Mouse (Mus musculus): ENCODE data around the gene Col4a2. TPM values are rescaled to one million over a fixed set of nuclear protein-coding genes. Genes with fewer than 3 reads are reported as not detected.

The Col4a2 gene
- polyA plus RNA-seq, 1 experiment from 2014 or later = 36.2 TPM

DNA sequence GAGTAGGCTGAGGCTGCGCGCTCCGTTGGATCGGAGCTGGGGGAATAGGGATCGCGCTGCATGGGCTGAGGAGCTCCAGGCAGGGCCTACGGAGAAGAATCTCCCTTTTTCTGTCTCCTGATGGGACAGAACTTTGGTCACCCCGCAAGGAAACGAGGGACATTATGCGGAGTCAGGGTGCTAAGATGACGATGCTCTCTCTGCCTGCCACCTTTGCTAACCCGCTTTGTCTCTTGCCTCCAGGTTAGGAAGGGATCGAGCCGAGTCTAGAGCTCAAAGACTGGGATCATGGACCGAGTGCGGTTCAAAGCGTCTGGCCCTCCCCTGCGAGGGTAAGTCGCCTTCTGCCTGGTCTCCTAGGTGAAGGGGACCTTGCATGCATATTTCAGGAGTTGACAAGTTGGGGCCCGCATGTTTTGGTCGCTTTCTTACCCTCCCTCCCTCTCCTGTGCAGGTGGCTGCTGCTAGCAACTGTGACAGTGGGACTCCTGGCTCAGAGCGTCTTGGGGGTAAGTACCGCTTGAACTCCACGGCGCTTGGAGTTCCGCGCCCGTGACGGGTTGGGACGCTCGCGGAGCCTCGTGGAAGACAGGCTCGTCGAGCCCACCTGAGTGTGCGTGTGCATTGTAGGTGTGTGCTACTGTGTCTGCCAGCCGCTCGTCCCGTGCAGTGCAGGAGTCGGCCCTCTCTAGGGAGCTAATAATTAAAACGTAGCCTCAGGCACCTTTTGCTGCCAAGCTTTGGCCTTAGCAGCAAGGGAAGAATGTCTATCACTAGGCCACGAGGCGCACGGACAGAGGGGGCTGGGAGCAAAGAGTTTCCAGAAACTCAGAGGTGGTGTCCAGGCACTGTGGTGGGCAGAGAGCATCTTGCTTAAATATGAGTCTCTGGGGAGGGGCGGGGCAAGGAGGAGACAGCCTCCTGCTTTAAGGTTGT lies 839 bp downstream of the Col4a2 start:
- H3K9ac ChIP-seq (ENCODE audit: low read length) = peak overlapping the region; percentile 68
- H3K4me3 ChIP-seq (ENCODE audit: low read depth, low read length) = peak overlapping the region; percentile 70
- H3K4me2 ChIP-seq (ENCODE audit: low read depth) = peak overlapping the region; percentile 89
- ATAC-seq (ENCODE audit: insufficient read depth, low FRiP score, low TSS enrichment) (no peak), DNase-seq (ENCODE audit: low spot score) (peak; percentile 60)
- peaks cover 16% of the 10 kb centered on the region for H3K4me1 ChIP-seq (ENCODE audit: control insufficient read depth, insufficient read depth, low read length)
- no peaks in the 10 kb centered on the region for H3K36me3 ChIP-seq (ENCODE audit: control insufficient read depth, insufficient read depth, low read length)
- no peak overlapping the region for H3K27ac ChIP-seq (ENCODE audit: low read depth, low read length)
- H3K9me3 ChIP-seq (ENCODE audit: control insufficient read depth, low read length) = no peaks in the 10 kb centered on the region
- 2% methylated on average over 45 of the region's 45 CpGs for WGBS
- H3K27me3 ChIP-seq (ENCODE audit: control insufficient read depth, insufficient read depth, low read length) = peaks cover 30% of the 10 kb centered on the region

DNA sequence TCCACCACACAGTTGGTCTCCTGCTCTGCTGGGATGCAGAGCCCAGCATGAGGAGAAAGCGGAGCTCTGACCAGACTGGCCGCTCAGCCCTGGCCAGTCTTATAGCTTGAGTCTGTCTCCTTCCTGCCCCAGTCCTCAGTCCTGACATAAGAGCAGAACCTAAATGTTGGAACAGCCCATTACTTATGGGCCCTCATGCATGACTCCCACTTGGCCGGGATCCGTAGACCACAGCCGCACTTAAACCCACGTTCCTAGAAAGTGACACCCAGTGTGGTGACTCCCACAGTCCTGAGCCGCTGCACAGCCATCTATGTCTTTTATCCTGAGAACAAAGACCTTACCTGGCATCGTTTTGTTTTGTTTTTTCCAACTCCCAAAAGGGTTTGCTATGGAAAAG lies 2.0 kb downstream of the Col4a2 start:
- Histone ChIP-seq H3K27me3 (ENCODE audit: control insufficient read depth, insufficient read depth, low read length) (peaks cover 30% of the 10 kb centered on the region), H3K9ac (ENCODE audit: low read length) (no peak overlapping the region; the same call in 1 of the 2 replicates), H3K36me3 (ENCODE audit: control insufficient read depth, insufficient read depth, low read length) (no peaks in the 10 kb centered on the region), H3K4me3 (ENCODE audit: low read depth, low read length) (no peak overlapping the region; the same call in 1 of the 2 replicates), H3K4me2 (ENCODE audit: low read depth) (peak overlapping the region; percentile 89), H3K27ac (ENCODE audit: low read depth, low read length) (no peak overlapping the region), H3K4me1 (ENCODE audit: control insufficient read depth, insufficient read depth, low read length) (peaks cover 12% of the 10 kb centered on the region), H3K9me3 (ENCODE audit: control insufficient read depth, low read length) (no peaks in the 10 kb centered on the region)
- ATAC-seq (ENCODE audit: insufficient read depth, low FRiP score, low TSS enrichment) (no peak), DNase-seq (ENCODE audit: low spot score) (no peak)
- WGBS = 82% methylated on average over 8 of the region's 8 CpGs

DNA sequence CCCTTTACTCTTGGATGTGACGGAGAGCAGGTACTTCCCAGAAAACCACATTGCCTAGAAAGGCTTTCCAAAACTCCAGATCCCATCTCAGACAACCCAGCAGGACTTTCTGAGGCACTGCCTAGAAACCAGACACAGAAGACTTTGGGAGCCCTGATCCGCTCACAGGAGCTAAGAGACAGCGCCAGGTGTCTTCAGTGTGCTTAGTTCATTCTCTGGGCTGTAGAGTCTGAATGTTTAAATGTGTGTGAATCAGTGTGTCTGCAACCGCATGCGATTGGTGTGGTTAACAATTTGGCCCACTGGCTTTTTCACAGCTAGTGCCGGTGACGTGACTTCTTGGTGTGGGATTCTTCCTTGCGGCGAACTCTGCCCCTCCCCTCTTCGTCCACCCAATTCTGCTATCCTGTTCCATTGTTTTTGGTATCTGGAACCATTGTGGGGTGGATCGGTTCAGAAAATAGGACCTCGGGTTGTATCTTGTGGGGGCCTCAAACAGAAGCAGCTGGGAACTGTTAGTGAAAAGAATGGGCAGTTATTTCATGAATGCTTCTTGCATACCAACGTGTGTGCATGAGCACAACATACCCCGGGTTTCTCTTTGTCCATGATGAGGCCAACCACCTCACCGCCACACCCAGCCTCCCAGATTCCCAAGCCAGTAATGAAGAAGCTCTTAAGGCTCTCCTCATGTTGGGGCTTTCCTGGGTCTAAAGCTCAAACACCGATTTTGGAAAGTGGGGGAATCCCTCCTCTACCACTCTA lies 2.8 kb downstream of the Col4a2 start:
- H3K36me3 ChIP-seq (ENCODE audit: control insufficient read depth, insufficient read depth, low read length) = no peaks in the 10 kb centered on the region
- peaks cover 12% of the 10 kb centered on the region for H3K4me1 ChIP-seq (ENCODE audit: control insufficient read depth, insufficient read depth, low read length)
- no peak overlapping the region for H3K27ac ChIP-seq (ENCODE audit: low read depth, low read length)
- peak overlapping the region; percentile 22; the same call in 1 of the 2 replicates for H3K4me2 ChIP-seq (ENCODE audit: low read depth)
- H3K9me3 ChIP-seq (ENCODE audit: control insufficient read depth, low read length) = no peaks in the 10 kb centered on the region
- peaks cover 28% of the 10 kb centered on the region for H3K27me3 ChIP-seq (ENCODE audit: control insufficient read depth, insufficient read depth, low read length)
- H3K9ac ChIP-seq (ENCODE audit: low read length) = no peak overlapping the region
- DNase-seq (ENCODE audit: low spot score) = peak; percentile 7
- WGBS = 82% methylated on average over 16 of the region's 16 CpGs
- ATAC-seq (ENCODE audit: insufficient read depth, low FRiP score, low TSS enrichment) = no peak
- H3K4me3 ChIP-seq (ENCODE audit: low read depth, low read length) = no peak overlapping the region

DNA sequence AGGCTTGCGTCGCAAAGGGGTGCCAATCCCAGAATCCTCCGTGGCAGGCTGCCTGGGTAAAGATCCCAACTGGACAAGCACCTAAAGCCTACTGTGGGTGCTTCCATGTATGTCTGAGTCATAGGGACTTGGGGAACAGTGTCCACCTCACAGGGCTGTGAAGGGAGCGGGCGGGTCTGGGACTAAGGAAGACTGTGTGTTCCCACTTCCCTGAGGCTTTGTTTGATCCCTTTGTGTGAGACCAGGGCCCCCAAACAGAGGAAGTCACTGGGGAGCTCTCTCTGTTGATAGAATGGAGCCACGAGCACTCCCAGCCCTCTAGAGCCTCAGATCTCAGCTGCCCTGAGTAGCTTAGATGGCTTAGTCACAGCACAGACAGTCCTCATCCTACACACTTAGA lies 3.5 kb downstream of the Col4a2 start:
- Histone ChIP-seq H3K27me3 (ENCODE audit: control insufficient read depth, insufficient read depth, low read length) (peaks cover 25% of the 10 kb centered on the region), H3K4me3 (ENCODE audit: low read depth, low read length) (no peak overlapping the region), H3K9ac (ENCODE audit: low read length) (no peak overlapping the region), H3K27ac (ENCODE audit: low read depth, low read length) (no peak overlapping the region), H3K4me1 (ENCODE audit: control insufficient read depth, insufficient read depth, low read length) (peaks cover 12% of the 10 kb centered on the region), H3K9me3 (ENCODE audit: control insufficient read depth, low read length) (no peaks in the 10 kb centered on the region), H3K4me2 (ENCODE audit: low read depth) (no peak overlapping the region), H3K36me3 (ENCODE audit: control insufficient read depth, insufficient read depth, low read length) (no peaks in the 10 kb centered on the region)
- DNase-seq (ENCODE audit: low spot score) (peak; percentile 9), ATAC-seq (ENCODE audit: insufficient read depth, low FRiP score, low TSS enrichment) (no peak)
- WGBS = 75% methylated on average over 6 of the region's 6 CpGs

DNA sequence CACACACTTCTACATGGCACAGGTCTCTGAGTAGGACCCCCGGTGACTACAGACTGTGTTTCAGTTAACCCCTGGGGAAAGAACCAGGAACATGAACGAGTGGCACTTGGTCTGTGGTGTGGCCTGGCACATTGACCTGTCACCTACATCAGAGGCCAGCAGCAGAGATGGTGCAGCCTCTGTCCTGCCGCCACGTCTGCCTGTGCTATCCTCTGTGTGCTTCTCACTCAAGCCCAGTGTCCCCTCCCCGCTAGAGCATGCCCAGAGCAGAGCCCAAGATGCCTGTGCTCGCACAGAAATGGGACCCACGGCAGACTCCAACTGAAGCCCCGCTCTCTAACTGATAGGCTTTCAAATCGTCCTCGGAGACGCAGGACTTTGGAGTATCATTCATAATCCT lies 6.8 kb downstream of the Col4a2 start:
- Histone ChIP-seq H3K4me1 (ENCODE audit: control insufficient read depth, insufficient read depth, low read length) (peaks cover 3% of the 10 kb centered on the region; the same call in 1 of the 2 replicates), H3K27ac (ENCODE audit: low read depth, low read length) (no peak overlapping the region), H3K27me3 (ENCODE audit: control insufficient read depth, insufficient read depth, low read length) (no peaks in the 10 kb centered on the region), H3K4me3 (ENCODE audit: low read depth, low read length) (no peak overlapping the region), H3K9ac (ENCODE audit: low read length) (no peak overlapping the region), H3K9me3 (ENCODE audit: control insufficient read depth, low read length) (no peaks in the 10 kb centered on the region), H3K36me3 (ENCODE audit: control insufficient read depth, insufficient read depth, low read length) (no peaks in the 10 kb centered on the region), H3K4me2 (ENCODE audit: low read depth) (no peak overlapping the region)
- 86% methylated on average over 11 of the region's 11 CpGs for WGBS
- DNase-seq (ENCODE audit: low spot score) (no peak), ATAC-seq (ENCODE audit: insufficient read depth, low FRiP score, low TSS enrichment) (no peak)

DNA sequence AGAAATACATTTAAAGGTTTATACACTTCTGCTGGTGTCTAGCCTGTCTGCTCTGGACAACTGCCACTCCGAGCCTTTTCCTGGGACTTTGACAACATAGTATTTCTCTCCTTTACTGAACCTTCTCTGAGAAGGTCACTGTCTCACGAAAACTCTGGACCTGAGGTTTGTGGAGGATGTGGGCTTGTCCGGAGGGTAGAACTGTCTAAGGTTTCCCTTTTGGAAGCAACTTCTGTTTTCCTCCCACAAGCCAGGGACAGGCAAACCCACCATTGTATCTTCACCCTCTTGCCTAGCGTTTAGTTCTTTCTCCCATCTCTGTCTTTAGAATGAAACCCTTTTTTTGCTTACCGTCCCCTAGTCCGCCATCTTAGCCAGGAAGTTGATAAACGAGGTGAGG lies 9.2 kb downstream of the Col4a2 start:
- Histone ChIP-seq H3K27ac (ENCODE audit: low read depth, low read length) (no peak overlapping the region), H3K4me1 (ENCODE audit: control insufficient read depth, insufficient read depth, low read length) (no peaks in the 10 kb centered on the region), H3K4me2 (ENCODE audit: low read depth) (no peak overlapping the region), H3K27me3 (ENCODE audit: control insufficient read depth, insufficient read depth, low read length) (no peaks in the 10 kb centered on the region), H3K36me3 (ENCODE audit: control insufficient read depth, insufficient read depth, low read length) (no peaks in the 10 kb centered on the region), H3K9me3 (ENCODE audit: control insufficient read depth, low read length) (no peaks in the 10 kb centered on the region), H3K9ac (ENCODE audit: low read length) (no peak overlapping the region), H3K4me3 (ENCODE audit: low read depth, low read length) (no peak overlapping the region)
- ATAC-seq (ENCODE audit: insufficient read depth, low FRiP score, low TSS enrichment) (no peak), DNase-seq (ENCODE audit: low spot score) (no peak)
- 90% methylated on average over 7 of the region's 7 CpGs for WGBS

DNA sequence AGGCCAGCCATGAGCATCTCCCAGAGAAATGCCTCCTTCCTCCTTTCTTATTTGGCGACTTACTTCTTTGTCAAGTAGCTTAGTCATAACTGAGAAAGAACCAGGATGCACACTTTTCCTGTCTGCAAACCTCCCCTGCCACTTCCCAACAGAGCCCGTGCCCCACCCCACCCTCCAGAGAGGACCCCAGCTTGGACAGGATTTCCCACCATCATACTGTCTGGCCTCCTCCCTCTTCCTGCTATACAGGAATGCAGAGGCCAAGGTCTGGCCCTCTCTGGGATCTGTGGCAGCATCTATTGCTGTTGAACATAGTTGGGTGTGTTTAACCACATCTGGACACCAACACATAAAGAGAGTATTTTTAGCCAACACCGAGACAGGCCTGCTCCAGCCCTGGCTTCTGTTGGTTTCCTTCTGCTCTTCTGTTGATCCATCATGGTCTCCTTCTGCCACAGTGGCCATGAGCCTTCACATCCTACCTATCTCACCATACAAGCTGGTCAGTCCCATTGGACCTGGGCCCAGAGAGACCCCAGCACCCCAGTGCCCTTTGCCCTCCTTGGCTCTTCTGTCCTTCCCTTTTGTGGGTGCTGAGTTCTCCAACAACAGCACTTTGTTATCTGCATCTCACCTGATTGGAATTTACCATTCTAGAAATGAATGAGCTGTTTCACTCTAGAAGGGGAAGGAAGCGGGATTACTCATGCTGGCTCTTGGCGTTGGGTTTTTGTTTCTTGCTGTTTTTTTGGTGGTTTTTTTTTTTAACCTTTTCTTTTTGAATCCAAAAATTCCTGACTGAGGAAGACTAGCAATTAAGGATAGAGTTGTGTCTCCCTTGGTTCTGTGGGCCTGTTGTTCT lies 10.3 kb downstream of the Col4a2 start:
- WGBS = 92% methylated on average over 5 of the region's 5 CpGs
- no peak overlapping the region for H3K9ac ChIP-seq (ENCODE audit: low read length)
- H3K4me2 ChIP-seq (ENCODE audit: low read depth) = no peak overlapping the region
- no peaks in the 10 kb centered on the region for H3K4me1 ChIP-seq (ENCODE audit: control insufficient read depth, insufficient read depth, low read length)
- no peaks in the 10 kb centered on the region for H3K9me3 ChIP-seq (ENCODE audit: control insufficient read depth, low read length)
- H3K27ac ChIP-seq (ENCODE audit: low read depth, low read length) = no peak overlapping the region
- ATAC-seq (ENCODE audit: insufficient read depth, low FRiP score, low TSS enrichment) = no peak
- no peak overlapping the region for H3K4me3 ChIP-seq (ENCODE audit: low read depth, low read length)
- DNase-seq (ENCODE audit: low spot score) = no peak
- no peaks in the 10 kb centered on the region for H3K27me3 ChIP-seq (ENCODE audit: control insufficient read depth, insufficient read depth, low read length)
- no peaks in the 10 kb centered on the region for H3K36me3 ChIP-seq (ENCODE audit: control insufficient read depth, insufficient read depth, low read length)

DNA sequence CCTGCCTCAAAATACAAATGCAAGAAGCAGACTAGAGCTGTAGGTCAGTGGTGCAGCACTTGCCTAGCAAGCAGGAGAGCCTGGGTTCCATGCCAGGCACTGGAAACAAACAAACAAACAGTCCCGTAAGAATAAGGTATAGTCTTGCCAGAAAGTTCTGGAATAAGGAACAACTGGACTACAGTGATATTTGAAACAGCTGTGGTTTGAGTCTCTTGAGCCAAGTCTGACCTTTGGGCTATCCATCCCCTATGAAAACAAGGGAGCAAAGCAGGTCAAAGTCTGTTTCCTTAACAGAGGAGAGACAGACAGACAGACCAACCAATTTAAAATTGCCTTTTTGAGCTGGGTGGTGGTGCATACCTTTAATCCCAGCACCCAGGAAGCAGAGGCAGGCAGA lies 11.1 kb downstream of the Col4a2 start:
- no peaks in the 10 kb centered on the region for H3K9me3 ChIP-seq (ENCODE audit: control insufficient read depth, low read length)
- H3K4me3 ChIP-seq (ENCODE audit: low read depth, low read length) = no peak overlapping the region
- H3K4me2 ChIP-seq (ENCODE audit: low read depth) = no peak overlapping the region
- no peaks in the 10 kb centered on the region for H3K36me3 ChIP-seq (ENCODE audit: control insufficient read depth, insufficient read depth, low read length)
- no peaks in the 10 kb centered on the region for H3K4me1 ChIP-seq (ENCODE audit: control insufficient read depth, insufficient read depth, low read length)
- H3K27ac ChIP-seq (ENCODE audit: low read depth, low read length) = no peak overlapping the region
- 78% methylated on average over 1 of the region's 1 CpGs for WGBS
- DNase-seq (ENCODE audit: low spot score) = no peak
- no peak for ATAC-seq (ENCODE audit: insufficient read depth, low FRiP score, low TSS enrichment)
- no peak overlapping the region for H3K9ac ChIP-seq (ENCODE audit: low read length)
- no peaks in the 10 kb centered on the region for H3K27me3 ChIP-seq (ENCODE audit: control insufficient read depth, insufficient read depth, low read length)
